Mouse (Mus musculus): Measurements from ENCODE around the gene Rnf19b. TPM values are rescaled to one million over a fixed set of nuclear protein-coding genes. Genes with fewer than 3 reads are reported as not detected.
A peak's percentile ranks its signal among the peaks of the same experiment; 100 is the strongest.

Rnf19b gene
- polyA plus RNA-seq, 1 experiment from 2014 or later = 9.0 TPM

DNA sequence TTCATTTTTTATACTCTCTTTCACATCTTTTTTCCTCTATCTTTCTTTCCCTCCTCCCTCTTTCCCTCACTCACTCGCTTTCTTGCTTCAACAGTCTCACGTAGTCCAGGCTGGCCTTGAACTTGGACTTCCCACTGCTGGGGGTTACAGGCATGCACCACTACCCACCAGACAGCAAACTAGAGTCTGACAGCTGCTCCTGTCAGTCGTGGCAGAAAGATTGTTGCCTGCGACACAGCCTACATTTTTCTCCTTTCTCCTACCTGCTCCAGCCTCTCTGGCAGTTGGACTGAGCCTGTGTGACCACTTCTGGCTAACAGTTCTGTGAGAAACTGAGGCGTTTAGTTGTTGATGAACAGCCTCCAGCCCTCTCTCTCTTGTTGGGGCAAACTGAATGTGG is 2.5 kb upstream of the Rnf19b start:
- H3K9me3 ChIP-seq (replicated peaks; ENCODE audit: control insufficient read depth, low read length) = no peaks in the 10 kb centered on the region
- H3K27me3 ChIP-seq (ENCODE audit: control insufficient read depth, insufficient read depth, low read length) = no peaks in the 10 kb centered on the region; the same call in 1 of the 2 replicates
- H3K36me3 ChIP-seq (replicated peaks; ENCODE audit: control insufficient read depth, insufficient read depth, low read depth, low read length) = no peaks in the 10 kb centered on the region
- 87% methylated on average over 5 of the region's 5 CpGs for WGBS
- no peak overlapping the region for H3K4me2 ChIP-seq (ENCODE audit: low read depth, low read length)
- DNase-seq (ENCODE audit: low spot score) (no peak), ATAC-seq (replicated peaks; ENCODE audit: insufficient number of reproducible peaks, low FRiP score, low TSS enrichment, low read depth) (no peak)
- H3K4me1 ChIP-seq (ENCODE audit: control insufficient read depth, insufficient read depth, low read length) = peaks cover 9% of the 10 kb centered on the region; the same call in 1 of the 2 replicates
- no peak overlapping the region for H3K27ac ChIP-seq (replicated peaks; ENCODE audit: low read depth, low read length)
- H3K9ac ChIP-seq (replicated peaks; ENCODE audit: low read length) = no peak overlapping the region
- H3K4me3 ChIP-seq (ENCODE audit: low read depth, low read length) = no peak overlapping the region

DNA sequence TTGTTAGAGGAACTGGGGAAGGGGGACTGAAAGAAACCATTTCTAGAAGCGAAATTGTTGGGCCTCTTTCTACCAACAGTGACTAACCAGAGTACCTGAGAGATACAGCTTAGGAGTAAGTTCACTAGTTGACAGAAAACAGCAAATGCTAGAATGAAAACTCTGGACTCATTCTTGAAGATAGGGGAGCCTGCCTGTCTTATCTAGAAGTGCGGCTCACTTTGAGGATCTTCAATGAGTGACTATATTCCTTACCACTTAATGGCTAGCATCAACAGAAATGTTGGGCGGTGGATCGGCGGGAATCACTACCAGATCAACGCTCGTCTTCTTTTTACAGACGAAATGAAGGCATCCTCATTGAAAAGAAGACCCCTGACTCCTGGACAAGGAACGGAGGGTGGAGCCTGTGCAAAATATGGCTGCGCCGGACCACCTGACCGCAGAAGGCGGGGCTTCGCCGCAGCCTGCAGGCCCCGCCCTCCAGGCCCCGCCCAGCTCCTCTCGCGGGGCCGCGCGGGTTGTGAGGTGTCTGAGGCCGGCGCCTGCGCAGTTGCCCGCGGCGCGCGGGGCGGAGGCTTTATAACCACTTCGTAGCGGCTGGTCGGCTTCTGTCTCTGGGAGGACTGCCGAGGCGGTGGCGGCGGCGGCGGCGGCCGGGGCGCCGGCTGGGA is 401 bp upstream of the Rnf19b start:
- 4% methylated on average over 38 of the region's 44 CpGs for WGBS
- Histone ChIP-seq H3K36me3 (replicated peaks; ENCODE audit: control insufficient read depth, insufficient read depth, low read depth, low read length) (no peaks in the 10 kb centered on the region), H3K4me3 (ENCODE audit: low read depth, low read length) (peak overlapping the region; percentile 87), H3K27ac (replicated peaks; ENCODE audit: low read depth, low read length) (peak overlapping the region; percentile 79), H3K9me3 (replicated peaks; ENCODE audit: control insufficient read depth, low read length) (no peaks in the 10 kb centered on the region), H3K4me1 (ENCODE audit: control insufficient read depth, insufficient read depth, low read length) (peaks cover 9% of the 10 kb centered on the region; the same call in 1 of the 2 replicates), H3K9ac (replicated peaks; ENCODE audit: low read length) (peak overlapping the region; percentile 90), H3K4me2 (ENCODE audit: low read depth, low read length) (peak overlapping the region; percentile 99), H3K27me3 (ENCODE audit: control insufficient read depth, insufficient read depth, low read length) (no peaks in the 10 kb centered on the region)
- ATAC-seq (replicated peaks; ENCODE audit: insufficient number of reproducible peaks, low FRiP score, low TSS enrichment, low read depth) (peak; percentile 91), DNase-seq (ENCODE audit: low spot score) (peak; percentile 98)

DNA sequence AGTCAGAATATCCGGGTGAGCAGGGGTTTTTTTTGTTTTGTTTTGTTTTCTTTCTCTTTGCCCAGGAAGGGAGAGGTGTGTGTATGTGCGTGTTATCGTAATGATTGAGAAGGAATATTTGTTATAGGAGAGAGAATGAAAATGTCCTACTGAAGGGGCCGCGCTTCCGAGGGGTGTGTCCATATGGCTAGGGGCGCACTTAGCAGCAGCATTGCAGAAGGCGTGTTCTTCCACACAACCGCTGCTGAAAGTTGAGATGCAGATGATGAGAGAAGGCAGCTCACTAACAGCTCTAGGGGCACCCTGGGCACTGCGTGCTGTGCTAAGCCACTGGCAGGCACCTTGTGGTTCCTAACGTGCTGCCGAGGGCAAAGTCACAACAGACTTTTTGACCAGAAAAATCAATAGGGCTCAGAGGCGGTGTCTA is 1.1 kb downstream of the Rnf19b start:
- H3K4me2 ChIP-seq (ENCODE audit: low read depth, low read length) = peak overlapping the region; percentile 99
- no peak overlapping the region for H3K27ac ChIP-seq (replicated peaks; ENCODE audit: low read depth, low read length)
- no peaks in the 10 kb centered on the region for H3K36me3 ChIP-seq (replicated peaks; ENCODE audit: control insufficient read depth, insufficient read depth, low read depth, low read length)
- ATAC-seq (replicated peaks; ENCODE audit: insufficient number of reproducible peaks, low FRiP score, low TSS enrichment, low read depth) (peak; percentile 38; the same call in 1 of the 2 replicates), DNase-seq (ENCODE audit: low spot score) (peak; percentile 62)
- H3K4me1 ChIP-seq (ENCODE audit: control insufficient read depth, insufficient read depth, low read length) = peaks cover 9% of the 10 kb centered on the region; the same call in 1 of the 2 replicates
- H3K4me3 ChIP-seq (ENCODE audit: low read depth, low read length) = peak overlapping the region; percentile 87
- H3K27me3 ChIP-seq (ENCODE audit: control insufficient read depth, insufficient read depth, low read length) = no peaks in the 10 kb centered on the region
- WGBS = 3% methylated on average over 13 of the region's 13 CpGs
- peak overlapping the region; percentile 90 for H3K9ac ChIP-seq (replicated peaks; ENCODE audit: low read length)
- H3K9me3 ChIP-seq (replicated peaks; ENCODE audit: control insufficient read depth, low read length) = no peaks in the 10 kb centered on the region

DNA sequence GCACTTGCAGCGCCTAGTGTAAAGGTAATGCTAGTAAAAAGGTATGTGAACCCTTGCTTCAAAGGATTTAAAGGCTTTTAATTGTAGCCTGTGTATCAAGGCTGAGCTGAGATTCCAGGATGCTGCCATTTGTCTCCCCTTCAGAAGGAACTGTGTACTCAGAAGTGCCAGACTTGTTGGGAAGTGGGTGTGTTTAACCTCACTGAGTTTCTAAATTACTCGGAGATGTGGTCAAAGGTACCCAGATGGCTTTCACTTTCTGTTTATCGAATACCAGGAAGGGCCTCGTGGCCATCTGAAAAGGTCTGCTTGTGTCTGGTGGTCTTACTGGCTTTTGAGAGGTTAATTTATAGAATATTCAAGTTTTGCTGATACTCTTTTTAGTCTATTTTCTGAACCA is 1.9 kb downstream of the Rnf19b start:
- H3K27me3 ChIP-seq (ENCODE audit: control insufficient read depth, insufficient read depth, low read length) = no peaks in the 10 kb centered on the region
- DNase-seq (ENCODE audit: low spot score) (no peak), ATAC-seq (replicated peaks; ENCODE audit: insufficient number of reproducible peaks, low FRiP score, low TSS enrichment, low read depth) (no peak)
- peaks cover 9% of the 10 kb centered on the region; the same call in 1 of the 2 replicates for H3K4me1 ChIP-seq (ENCODE audit: control insufficient read depth, insufficient read depth, low read length)
- H3K4me3 ChIP-seq (ENCODE audit: low read depth, low read length) = no peak overlapping the region; the same call in 1 of the 2 replicates
- no peak overlapping the region for H3K27ac ChIP-seq (replicated peaks; ENCODE audit: low read depth, low read length)
- no peaks in the 10 kb centered on the region for H3K36me3 ChIP-seq (replicated peaks; ENCODE audit: control insufficient read depth, insufficient read depth, low read depth, low read length)
- 50% methylated on average over 4 of the region's 4 CpGs for WGBS
- H3K9me3 ChIP-seq (replicated peaks; ENCODE audit: control insufficient read depth, low read length) = no peaks in the 10 kb centered on the region
- no peak overlapping the region; the same call in 1 of the 2 replicates for H3K9ac ChIP-seq (replicated peaks; ENCODE audit: low read length)
- H3K4me2 ChIP-seq (ENCODE audit: low read depth, low read length) = peak overlapping the region; percentile 99; the same call in 1 of the 2 replicates

DNA sequence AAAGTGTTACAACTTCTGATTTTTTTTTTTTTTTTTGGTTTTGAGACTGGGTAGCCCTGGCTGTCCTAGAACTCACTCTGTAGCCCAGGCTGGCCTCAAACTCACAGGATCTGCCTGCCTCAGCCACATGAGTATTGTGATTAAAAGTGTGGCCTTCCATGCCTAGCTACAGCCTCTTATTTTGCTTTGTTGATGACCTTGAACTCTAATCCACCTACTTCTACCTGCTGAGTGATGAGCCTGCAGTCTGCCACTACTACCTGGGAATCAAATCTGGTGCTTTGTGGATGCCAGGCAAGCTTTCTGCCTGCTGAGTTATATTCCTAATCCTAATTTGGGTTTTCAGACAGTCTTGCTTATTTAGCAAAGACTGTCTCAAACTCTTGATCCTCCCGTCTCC is 3.4 kb downstream of the Rnf19b start:
- DNase-seq (ENCODE audit: low spot score) (no peak), ATAC-seq (replicated peaks; ENCODE audit: insufficient number of reproducible peaks, low FRiP score, low TSS enrichment, low read depth) (no peak)
- Histone ChIP-seq H3K27me3 (ENCODE audit: control insufficient read depth, insufficient read depth, low read length) (no peaks in the 10 kb centered on the region), H3K4me1 (ENCODE audit: control insufficient read depth, insufficient read depth, low read length) (peaks cover 9% of the 10 kb centered on the region; the same call in 1 of the 2 replicates), H3K27ac (replicated peaks; ENCODE audit: low read depth, low read length) (no peak overlapping the region), H3K9me3 (replicated peaks; ENCODE audit: control insufficient read depth, low read length) (no peaks in the 10 kb centered on the region), H3K4me2 (ENCODE audit: low read depth, low read length) (no peak overlapping the region), H3K36me3 (replicated peaks; ENCODE audit: control insufficient read depth, insufficient read depth, low read depth, low read length) (no peaks in the 10 kb centered on the region), H3K9ac (replicated peaks; ENCODE audit: low read length) (no peak overlapping the region), H3K4me3 (ENCODE audit: low read depth, low read length) (no peak overlapping the region)
- 92% methylated on average over 1 of the region's 1 CpGs for WGBS

DNA sequence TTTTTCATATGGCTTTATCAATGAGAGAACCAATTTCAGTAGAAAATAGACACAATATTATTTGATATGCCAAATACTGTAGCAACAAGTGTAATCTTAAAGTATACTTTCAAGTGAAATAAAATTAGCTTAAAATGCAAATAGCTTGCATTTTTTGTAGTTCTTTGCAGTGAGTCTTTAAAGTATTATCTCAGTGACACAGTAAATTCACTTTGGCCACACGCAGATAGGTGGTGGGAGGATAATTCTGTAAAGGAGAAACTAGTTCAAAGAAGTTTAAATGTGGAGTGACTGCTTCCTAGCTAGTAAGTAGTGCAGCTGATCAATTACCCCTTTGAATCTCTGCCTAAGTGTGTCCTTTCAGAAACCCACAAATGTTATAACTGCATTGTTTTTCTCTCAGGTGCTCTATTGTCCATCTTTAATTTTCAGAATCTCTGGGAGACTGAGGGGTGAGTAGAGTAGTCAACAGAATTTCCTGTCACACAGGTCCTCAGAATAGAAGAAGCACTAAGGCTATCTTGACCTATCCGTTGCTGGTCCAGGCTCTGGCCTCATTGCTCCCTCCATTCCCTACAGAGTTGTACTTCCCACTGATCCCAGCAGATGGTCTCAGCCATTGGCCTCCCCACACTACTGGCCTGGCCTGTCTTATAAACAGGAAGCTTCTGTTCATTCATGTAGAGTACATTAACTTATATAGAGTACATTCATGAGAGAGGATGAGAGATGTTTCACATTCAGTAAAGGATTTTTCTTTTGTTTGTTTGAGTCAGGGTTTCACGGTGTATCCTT is 4.4 kb downstream of the Rnf19b start:
- WGBS = 72% methylated on average over 3 of the region's 3 CpGs
- DNase-seq (ENCODE audit: low spot score) = no peak

DNA sequence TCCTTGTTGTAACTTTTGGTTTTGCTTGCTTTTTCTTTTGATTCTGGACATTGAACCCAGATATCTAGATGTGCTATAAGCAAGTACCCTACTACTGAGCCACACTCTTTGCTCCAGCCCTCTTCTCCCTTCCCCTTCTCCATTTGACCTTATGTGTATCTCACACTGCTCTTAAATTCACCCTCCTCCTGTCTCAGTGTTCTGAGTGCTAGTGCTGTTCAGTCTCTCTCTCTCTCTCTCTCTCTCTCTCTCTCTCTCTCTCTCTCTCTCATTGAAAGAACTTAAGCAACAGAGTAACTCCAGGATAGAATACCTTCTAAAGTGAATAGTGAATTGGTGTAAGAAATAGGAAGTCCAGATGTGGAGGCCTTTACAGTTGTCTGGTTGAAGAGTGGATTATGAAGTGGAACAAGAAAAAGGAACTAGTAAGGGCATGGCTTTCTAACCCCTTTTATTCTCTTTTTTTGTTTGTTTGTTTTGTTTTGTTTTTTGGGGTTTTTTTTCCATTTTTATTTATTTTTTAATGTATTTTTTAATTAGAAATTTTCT is 7.7 kb downstream of the Rnf19b start:
- H3K36me3 ChIP-seq (replicated peaks; ENCODE audit: control insufficient read depth, insufficient read depth, low read depth, low read length) = no peaks in the 10 kb centered on the region
- H3K4me2 ChIP-seq (ENCODE audit: low read depth, low read length) = no peak overlapping the region
- no peaks in the 10 kb centered on the region for H3K9me3 ChIP-seq (replicated peaks; ENCODE audit: control insufficient read depth, low read length)
- DNase-seq (ENCODE audit: low spot score) (no peak), ATAC-seq (replicated peaks; ENCODE audit: insufficient number of reproducible peaks, low FRiP score, low TSS enrichment, low read depth) (no peak)
- no peak overlapping the region for H3K9ac ChIP-seq (replicated peaks; ENCODE audit: low read length)
- H3K4me1 ChIP-seq (ENCODE audit: control insufficient read depth, insufficient read depth, low read length) = no peaks in the 10 kb centered on the region
- no peaks in the 10 kb centered on the region for H3K27me3 ChIP-seq (ENCODE audit: control insufficient read depth, insufficient read depth, low read length)
- no peak overlapping the region for H3K4me3 ChIP-seq (ENCODE audit: low read depth, low read length)
- H3K27ac ChIP-seq (replicated peaks; ENCODE audit: low read depth, low read length) = no peak overlapping the region

More for the DNA sequence above, 4.4 kb downstream of the Rnf19b start:
- no peaks in the 10 kb centered on the region for H3K27me3 ChIP-seq (ENCODE audit: control insufficient read depth, insufficient read depth, low read length)
- no peak overlapping the region for H3K27ac ChIP-seq (replicated peaks; ENCODE audit: low read depth, low read length)
- H3K9ac ChIP-seq (replicated peaks; ENCODE audit: low read length) = no peak overlapping the region
- H3K4me1 ChIP-seq (ENCODE audit: control insufficient read depth, insufficient read depth, low read length) = peaks cover 9% of the 10 kb centered on the region; the same call in 1 of the 2 replicates
- H3K4me3 ChIP-seq (ENCODE audit: low read depth, low read length) = no peak overlapping the region
- no peak for ATAC-seq (replicated peaks; ENCODE audit: insufficient number of reproducible peaks, low FRiP score, low TSS enrichment, low read depth)
- H3K9me3 ChIP-seq (replicated peaks; ENCODE audit: control insufficient read depth, low read length) = no peaks in the 10 kb centered on the region
- no peaks in the 10 kb centered on the region for H3K36me3 ChIP-seq (replicated peaks; ENCODE audit: control insufficient read depth, insufficient read depth, low read depth, low read length)
- no peak overlapping the region for H3K4me2 ChIP-seq (ENCODE audit: low read depth, low read length)

All from embryonic facial prominence, embryonic 11.5 days (tissue).